Mouse (Mus musculus) stomach, postnatal 0 days (tissue): ENCODE measurements around the gene Clic5. TPM values are rescaled to one million over a fixed set of nuclear protein-coding genes. Genes with fewer than 3 reads are reported as not detected.

Experiments
- ATAC-seq: fragments of 200-750 bp; cut with Nextera tagmentation; 2 replicates; pipeline ENCODE4 v1.8.0; 2017; ENCODE audit not compliant: low FRiP score, low TSS enrichment
- DNase-seq: peaks from one replicate; pipeline ENCODE4 v3.0.0-alpha.2; 2016; ENCODE audit warnings: low spot score
- H3K27ac ChIP-seq: fragments of 300-500 bp; sonication (generic); replicated peaks from 2 replicates; pipeline ENCODE4 v1.5.1; 2014; ENCODE audit warnings: mild to moderate bottlenecking, control low read depth
- H3K27me3 ChIP-seq: fragments of 300-500 bp; sonication (generic); 2 replicates; pipeline ENCODE4 v1.6.1; 2014; ENCODE audit warnings: low read length; ENCODE audit not compliant: control insufficient read depth, insufficient read depth
- H3K36me3 ChIP-seq: fragments of 300-500 bp; sonication (generic); 2 replicates; pipeline ENCODE4 v1.6.1; 2014; ENCODE audit warnings: low read length, mixed read lengths; ENCODE audit not compliant: control insufficient read depth, insufficient read depth
- H3K4me1 ChIP-seq: fragments of 300-500 bp; sonication (generic); replicated peaks from 2 replicates; pipeline ENCODE4 v1.6.1; 2014; ENCODE audit warnings: antibody characterized with exemption; ENCODE audit not compliant: control insufficient read depth, insufficient read depth
- H3K4me2 ChIP-seq: fragments of 300-500 bp; sonication (generic); replicated peaks from 2 replicates; pipeline ENCODE4 v1.6.1; 2014; ENCODE audit warnings: low read depth, mild to moderate bottlenecking, control low read depth, moderate library complexity
- H3K4me3 ChIP-seq: fragments of 300-500 bp; sonication (generic); 2 replicates; pipeline ENCODE4 v1.5.1; 2014; ENCODE audit warnings: low read depth, low read length, control low read depth
- H3K9ac ChIP-seq: fragments of 300-500 bp; sonication (generic); 2 replicates; pipeline ENCODE4 v1.6.1; 2014; ENCODE audit warnings: mild to moderate bottlenecking, low read length, control low read depth, mixed read lengths
- H3K9me3 ChIP-seq: fragments of 300-500 bp; sonication (generic); 2 replicates; pipeline ENCODE4 v1.6.1; 2016; ENCODE audit warnings: low read length; ENCODE audit not compliant: control insufficient read depth
- CTCF ChIP-seq: IDR thresholded peaks from 2 replicates; pipeline ENCODE4 v1.5.1; 2016; ENCODE audit warnings: antibody characterized with exemption, low read depth, mild to moderate bottlenecking, moderate library complexity
- EP300 ChIP-seq: optimal IDR thresholded peaks from 2 replicates; pipeline ENCODE3; 2016; ENCODE audit warnings: antibody characterized with exemption
- WGBS: fragments of 180-500 bp; shearing (Covaris S2); extraction: QIAGEN DNeasy Blood & Tissue Kit; methylation state at CpG from one replicate; pipeline ENCODE4 v1.1.7; 2014; 5-methylcytosine and 5-hydroxymethylcytosine counted together
- polyA plus RNA-seq: library from polyadenylated mRNA; unstranded; fragments of >200 nt; fragmentation: Nextera tagmentation; extraction: Ambion mirVana; gene quantifications from 2 replicates; pipeline ENCODE4 v1.2.1, GENCODE M21; 2015

Clic5 gene
- polyA plus RNA-seq, 1 experiment from 2014 or later, result 3.7 TPM

DNA sequence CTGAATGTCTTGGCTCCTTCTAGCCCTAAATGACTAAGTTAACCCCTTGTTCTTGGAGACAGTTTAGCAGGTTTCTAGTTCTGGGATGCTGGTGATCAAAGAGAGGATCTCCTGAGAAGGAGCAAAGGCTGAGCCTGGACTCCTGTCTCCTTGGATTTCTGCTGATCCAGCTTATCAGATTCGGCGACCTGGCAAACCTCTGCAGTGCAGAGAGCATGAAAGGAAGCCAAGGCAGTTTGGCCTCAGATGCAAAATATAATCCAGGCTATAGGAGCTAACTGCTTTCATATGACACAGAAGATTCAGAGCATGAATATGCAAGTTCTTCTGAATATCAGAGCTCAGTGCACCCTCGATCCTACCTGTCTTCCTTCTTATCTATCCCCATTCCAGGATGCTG is 83.0 kb downstream of the Clic5 start:
- ATAC-seq, result no peak
- Histone ChIP-seq H3K27ac (no peak overlapping the region), H3K4me2 (no peak overlapping the region), H3K27me3 (no peaks in the 10 kb centered on the region), H3K4me1 (no peaks in the 10 kb centered on the region), H3K4me3 (no peak overlapping the region), H3K9ac (no peak overlapping the region), H3K36me3 (no peaks in the 10 kb centered on the region), H3K9me3 (no peaks in the 10 kb centered on the region)
- WGBS, result 77% methylated on average over 3 of the region's 3 CpGs
- DNase-seq, result no peak
- no peak for TF ChIP-seq CTCF
- no peak for TF ChIP-seq EP300

GRCm38 (mm10) chr17:44274804-44275203 is 86.4 kb downstream of the Clic5 start:
- H3K9ac ChIP-seq, result no peak overlapping the region
- no peak overlapping the region for H3K4me3 ChIP-seq
- H3K4me2 ChIP-seq, result no peak overlapping the region
- ATAC-seq, result peak; percentile 60; the same call in 1 of the 2 replicates
- no peaks in the 10 kb centered on the region for H3K27me3 ChIP-seq
- H3K4me1 ChIP-seq, result no peaks in the 10 kb centered on the region
- TF ChIP-seq CTCF (no peak), EP300 (no peak)
- no peak for DNase-seq
- no peaks in the 10 kb centered on the region for H3K9me3 ChIP-seq
- H3K27ac ChIP-seq, result no peak overlapping the region
- H3K36me3 ChIP-seq, result no peaks in the 10 kb centered on the region

DNA sequence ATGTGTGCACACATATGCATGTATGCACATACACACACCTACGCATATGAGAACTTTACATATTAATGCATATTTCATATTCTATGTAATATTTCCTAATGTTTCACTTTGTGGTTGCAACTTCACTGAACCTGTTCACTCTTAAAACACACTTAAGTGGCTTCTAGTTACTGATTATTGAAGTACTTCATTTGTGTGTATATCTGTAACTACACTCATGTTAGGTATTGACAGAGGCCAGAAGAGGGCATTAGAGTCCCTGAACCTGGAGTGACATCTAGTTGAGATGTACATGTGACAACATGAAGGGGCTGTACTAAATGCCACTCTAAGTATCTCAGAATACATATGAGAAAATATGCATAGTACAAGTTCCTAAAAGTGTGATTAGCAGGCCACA is 99.9 kb downstream of the Clic5 start:
- Histone ChIP-seq H3K27me3 (no peaks in the 10 kb centered on the region), H3K4me2 (no peak overlapping the region), H3K4me3 (no peak overlapping the region), H3K36me3 (no peaks in the 10 kb centered on the region), H3K27ac (no peak overlapping the region), H3K4me1 (no peaks in the 10 kb centered on the region), H3K9ac (no peak overlapping the region), H3K9me3 (no peaks in the 10 kb centered on the region)
- TF ChIP-seq CTCF (no peak), EP300 (no peak)
- WGBS, result 100% methylated on average over 1 of the region's 1 CpGs
- DNase-seq, result no peak
- ATAC-seq, result no peak

- Histone ChIP-seq H3K36me3 (no peaks in the 10 kb centered on the region), H3K4me1 (peaks cover 2% of the 10 kb centered on the region; the same call in 1 of the 2 replicates), H3K27ac (no peak overlapping the region), H3K9ac (no peak overlapping the region), H3K4me3 (no peak overlapping the region), H3K9me3 (no peaks in the 10 kb centered on the region), H3K4me2 (no peak overlapping the region), H3K27me3 (no peaks in the 10 kb centered on the region)
- WGBS, result 72% methylated on average over 1 of the region's 1 CpGs
- DNase-seq, result no peak
- ATAC-seq, result no peak
- TF ChIP-seq EP300, result no peak
- no peak for TF ChIP-seq CTCF
Observed at GRCm38 (mm10) chr17:44297221-44297620, 108.8 kb downstream of the Clic5 start.

GRCm38 (mm10) chr17:44300236-44300635 is 111.9 kb downstream of the Clic5 start:
- no peak overlapping the region for H3K4me2 ChIP-seq
- no peaks in the 10 kb centered on the region for H3K36me3 ChIP-seq
- WGBS, result 13% methylated on average over 5 of the region's 5 CpGs
- ATAC-seq (no peak), DNase-seq (no peak)
- no peak overlapping the region for H3K4me3 ChIP-seq
- no peaks in the 10 kb centered on the region for H3K9me3 ChIP-seq
- TF ChIP-seq EP300, result no peak
- TF ChIP-seq CTCF, result no peak
- H3K27me3 ChIP-seq, result no peaks in the 10 kb centered on the region
- peaks cover 2% of the 10 kb centered on the region; the same call in 1 of the 2 replicates for H3K4me1 ChIP-seq
- no peak overlapping the region for H3K27ac ChIP-seq
- H3K9ac ChIP-seq, result no peak overlapping the region

- ATAC-seq, result 0 out of 2 replicates have a peak, but pooled peaks have one; percentile 45
- 0 out of 2 replicates have a peak overlapping the region, but pooled peaks have one; percentile 3 for H3K4me2 ChIP-seq
- DNase-seq, result peak; percentile 26
Observed at GRCm38 (mm10) chr17:44300723-44301122, 112.3 kb downstream of the Clic5 start.

More at GRCm38 (mm10) chr17:44300723-44301122, 112.3 kb downstream of the Clic5 start:
- Histone ChIP-seq H3K4me3 (no peak overlapping the region), H3K9ac (no peak overlapping the region), H3K4me1 (peaks cover 2% of the 10 kb centered on the region; the same call in 1 of the 2 replicates), H3K27ac (peak overlapping the region; percentile 56; the same call in 1 of the 2 replicates), H3K27me3 (no peaks in the 10 kb centered on the region), H3K9me3 (no peaks in the 10 kb centered on the region), H3K36me3 (no peaks in the 10 kb centered on the region)
- no peak for TF ChIP-seq CTCF
- no peak for TF ChIP-seq EP300
- WGBS, result 20% methylated on average over 4 of the region's 4 CpGs
